Mouse (Mus musculus): ENCODE results near the gene 1300017J02Rik. TPM values are rescaled to one million over a fixed set of nuclear protein-coding genes. Genes with fewer than 3 reads are reported as not detected.
"Not testable (repeated sequence)": the region's sequence is repeated elsewhere in the genome, so short reads cannot be mapped to it uniquely, and the experiment has no call there.

1300017J02Rik gene
- polyA plus RNA-seq (2015; fragmentation: Nextera tagmentation; extraction: Ambion mirVana): 1.3 TPM in 1 of 2 replicates, not detected in the other

DNA sequence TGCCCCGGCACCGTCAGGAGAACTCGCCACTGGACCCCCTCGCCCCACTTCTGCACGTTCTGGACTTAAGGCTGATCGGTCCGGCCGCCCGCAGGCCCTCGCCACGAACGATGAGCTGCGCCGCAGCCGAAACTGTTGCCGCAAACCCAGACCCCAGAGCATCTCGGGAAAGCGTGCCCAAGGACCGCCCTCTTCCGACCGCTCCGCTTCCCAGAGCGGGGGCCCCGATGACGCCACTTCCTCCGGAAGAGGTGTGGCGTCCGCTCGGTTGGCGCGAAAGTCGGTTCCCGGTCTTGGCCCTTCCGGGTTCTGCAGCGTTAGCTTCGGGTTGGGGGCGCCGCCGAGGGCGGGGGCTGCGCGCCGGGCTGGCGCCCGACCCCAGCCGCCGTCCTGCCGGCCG, at the start of gene 1300017J02Rik, which contains the start of gene Topbp1:
Gene 1300017J02Rik (minus strand): TSS at position 156 of the 400 bp plus-strand sequence.
Gene Topbp1 (plus strand): TSS at position 289 of the 400 bp plus-strand sequence.
- H3K4me1 ChIP-seq (ENCODE audit: control insufficient read depth, insufficient read depth, low read length): peaks cover 13% of the 10 kb centered on the region
- H3K36me3 ChIP-seq (ENCODE audit: control insufficient read depth, insufficient read depth, low read length): 0 out of 2 replicates have a peak, but pooled peaks cover 2% of the 10 kb centered on the region
- peak; percentile 99 for ATAC-seq
- WGBS: under 1% methylated on average over 41 of the region's 49 CpGs
- H3K9ac ChIP-seq (ENCODE audit: low read depth, low read length): peak within 1 kb of the TSS; percentile 80
- H3K27me3 ChIP-seq (ENCODE audit: control insufficient read depth, insufficient read depth, low read depth, low read length): no peaks in the 10 kb centered on the region
- H3K4me2 ChIP-seq (ENCODE audit: low read length): peak within 1 kb of the TSS; percentile 90
- H3K9me3 ChIP-seq (replicated peaks; ENCODE audit: control insufficient read depth, low read length, poor library complexity, severe bottlenecking): no peaks in the 10 kb centered on the region
- H3K27ac ChIP-seq (ENCODE audit: low read length): peak within 1 kb of the TSS; percentile 85
- H3K4me3 ChIP-seq (ENCODE audit: low read depth, low read length): peak within 1 kb of the TSS; percentile 80

DNA sequence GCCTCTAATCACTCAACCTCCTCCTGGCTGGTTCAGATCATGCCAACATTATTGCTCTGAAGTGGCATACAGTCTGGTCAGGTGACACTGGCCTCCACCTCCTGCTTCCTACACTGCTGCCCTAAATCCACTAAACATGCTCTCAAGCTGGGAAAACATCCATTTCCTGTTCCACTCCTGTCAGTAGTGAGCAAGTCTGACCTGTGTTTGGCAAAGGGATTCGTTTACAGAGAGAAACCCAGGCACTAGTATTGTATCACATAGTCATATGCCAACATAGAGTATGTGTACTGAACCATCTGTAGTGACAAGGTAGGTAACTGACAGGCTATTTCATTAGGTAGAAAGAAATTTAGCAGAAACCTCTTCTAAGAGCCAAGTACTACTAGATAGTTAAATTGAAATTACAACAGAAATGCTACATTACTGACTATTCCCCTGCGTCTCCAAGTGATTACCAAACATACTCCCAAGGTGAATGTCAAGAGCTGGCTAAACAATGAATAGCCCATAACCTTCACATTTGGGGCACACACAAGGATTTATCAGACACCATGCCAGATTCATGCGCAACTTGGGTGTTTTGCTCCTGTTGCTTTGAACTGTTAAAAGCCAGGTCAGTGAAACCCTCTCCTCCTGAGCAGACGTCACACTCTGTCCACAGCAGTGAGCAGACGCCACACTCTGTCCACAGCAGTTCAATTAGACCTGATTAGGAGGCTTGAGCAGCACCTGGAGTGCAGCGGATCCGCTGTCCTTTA, 48.8 kb upstream of the 1300017J02Rik start:
- H3K4me3 ChIP-seq (ENCODE audit: low read depth, low read length); H3K27ac ChIP-seq (ENCODE audit: low read length); H3K27me3 ChIP-seq (ENCODE audit: control insufficient read depth, insufficient read depth, low read depth, low read length); H3K36me3 ChIP-seq (ENCODE audit: control insufficient read depth, insufficient read depth, low read length); H3K4me1 ChIP-seq (ENCODE audit: control insufficient read depth, insufficient read depth, low read length); H3K9me3 ChIP-seq (replicated peaks; ENCODE audit: control insufficient read depth, low read length, poor library complexity, severe bottlenecking); H3K4me2 ChIP-seq (ENCODE audit: low read length); H3K9ac ChIP-seq (ENCODE audit: low read depth, low read length); ATAC-seq: not testable (repeated sequence)
- WGBS: 82% methylated on average over 5 of the region's 7 CpGs

DNA sequence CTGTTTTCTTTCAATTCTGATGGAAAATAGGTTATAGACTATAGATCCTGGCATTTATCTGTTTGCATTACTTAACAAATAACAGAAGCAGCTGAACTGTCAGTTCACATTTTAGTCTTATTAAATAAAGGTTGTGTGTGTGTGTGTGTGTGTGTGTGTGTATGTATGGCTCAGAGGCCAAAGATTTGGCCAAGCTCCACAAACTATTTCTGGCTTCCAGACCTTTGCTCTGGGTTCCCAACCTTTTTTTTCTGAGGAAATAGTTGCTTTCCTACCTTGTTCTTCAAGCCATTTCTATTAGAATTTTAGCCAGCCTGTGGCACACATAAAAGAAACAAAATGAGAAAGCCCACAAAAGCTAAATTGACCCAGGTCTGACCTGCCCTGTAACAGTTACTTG, 43.9 kb upstream of the 1300017J02Rik start:
- H3K27ac ChIP-seq (ENCODE audit: low read length): no peak overlapping the region
- H3K4me3 ChIP-seq (ENCODE audit: low read depth, low read length): no peak overlapping the region
- ATAC-seq: no peak
- no peaks in the 10 kb centered on the region for H3K4me1 ChIP-seq (ENCODE audit: control insufficient read depth, insufficient read depth, low read length)
- H3K9ac ChIP-seq (ENCODE audit: low read depth, low read length): no peak overlapping the region
- no peaks in the 10 kb centered on the region for H3K27me3 ChIP-seq (ENCODE audit: control insufficient read depth, insufficient read depth, low read depth, low read length)
- H3K36me3 ChIP-seq (ENCODE audit: control insufficient read depth, insufficient read depth, low read length): no peaks in the 10 kb centered on the region
- H3K9me3 ChIP-seq (replicated peaks; ENCODE audit: control insufficient read depth, low read length, poor library complexity, severe bottlenecking): no peaks in the 10 kb centered on the region
- no peak overlapping the region for H3K4me2 ChIP-seq (ENCODE audit: low read length)

DNA sequence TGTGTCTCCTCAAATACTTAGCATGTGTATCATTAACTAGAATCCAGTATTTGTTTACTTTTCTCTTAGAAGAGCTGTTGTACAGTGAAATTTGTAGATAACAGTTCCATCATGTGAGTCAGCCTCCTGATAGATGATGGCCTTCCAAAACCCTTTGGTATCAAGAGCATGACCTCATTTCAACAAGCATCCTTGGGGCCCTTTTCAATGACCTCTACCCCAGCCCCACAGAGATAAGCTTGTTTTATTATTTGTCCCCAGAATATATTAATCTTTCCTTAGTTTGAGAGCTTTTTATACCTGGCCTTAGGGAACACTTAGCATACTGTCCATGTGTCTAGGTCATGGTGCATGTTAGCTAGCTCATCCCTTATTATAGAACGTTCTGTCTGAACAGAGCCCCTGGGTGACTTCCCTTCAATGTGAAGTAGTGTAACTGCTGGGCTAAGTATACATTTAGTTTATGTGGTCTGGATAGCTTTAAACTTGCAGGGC, 43.2 kb upstream of the 1300017J02Rik start:
- H3K27ac ChIP-seq (ENCODE audit: low read length): no peak overlapping the region
- H3K9me3 ChIP-seq (replicated peaks; ENCODE audit: control insufficient read depth, low read length, poor library complexity, severe bottlenecking): no peaks in the 10 kb centered on the region
- H3K4me3 ChIP-seq (ENCODE audit: low read depth, low read length): no peak overlapping the region
- no peaks in the 10 kb centered on the region for H3K27me3 ChIP-seq (ENCODE audit: control insufficient read depth, insufficient read depth, low read depth, low read length)
- ATAC-seq: no peak
- no peak overlapping the region for H3K9ac ChIP-seq (ENCODE audit: low read depth, low read length)
- H3K36me3 ChIP-seq (ENCODE audit: control insufficient read depth, insufficient read depth, low read length): peaks cover 2% of the 10 kb centered on the region; the same call in 1 of the 2 replicates
- H3K4me1 ChIP-seq (ENCODE audit: control insufficient read depth, insufficient read depth, low read length): no peaks in the 10 kb centered on the region
- no peak overlapping the region for H3K4me2 ChIP-seq (ENCODE audit: low read length)
- WGBS: 75% methylated on average over 1 of the region's 1 CpGs

DNA sequence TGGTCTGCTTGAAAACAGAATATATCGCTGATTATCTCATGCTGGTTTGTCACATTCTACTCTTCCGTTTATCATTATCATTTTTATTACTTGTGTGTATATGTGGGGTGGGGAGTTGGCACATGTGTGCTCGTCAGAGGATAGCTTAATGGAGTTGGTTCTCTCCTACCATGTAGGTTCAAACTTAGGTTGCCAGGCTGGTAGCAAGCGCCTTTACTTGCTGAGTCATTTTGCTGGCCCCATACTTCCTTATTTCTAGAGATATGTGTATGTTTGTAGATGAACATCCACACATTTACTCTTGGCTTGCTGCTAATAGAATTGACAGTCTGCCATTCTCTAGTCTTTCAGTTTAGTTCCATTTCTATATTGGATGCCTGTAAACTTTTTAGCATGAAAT, 42.2 kb upstream of the 1300017J02Rik start:
- Histone ChIP-seq H3K9ac (ENCODE audit: low read depth, low read length) (no peak overlapping the region), H3K4me1 (ENCODE audit: control insufficient read depth, insufficient read depth, low read length) (no peaks in the 10 kb centered on the region), H3K9me3 (replicated peaks; ENCODE audit: control insufficient read depth, low read length, poor library complexity, severe bottlenecking) (no peaks in the 10 kb centered on the region), H3K27me3 (ENCODE audit: control insufficient read depth, insufficient read depth, low read depth, low read length) (no peaks in the 10 kb centered on the region), H3K36me3 (ENCODE audit: control insufficient read depth, insufficient read depth, low read length) (peaks cover 2% of the 10 kb centered on the region; the same call in 1 of the 2 replicates), H3K4me2 (ENCODE audit: low read length) (no peak overlapping the region), H3K4me3 (ENCODE audit: low read depth, low read length) (no peak overlapping the region), H3K27ac (ENCODE audit: low read length) (no peak overlapping the region)
- 95% methylated on average over 4 of the region's 4 CpGs for WGBS
- no peak for ATAC-seq

DNA sequence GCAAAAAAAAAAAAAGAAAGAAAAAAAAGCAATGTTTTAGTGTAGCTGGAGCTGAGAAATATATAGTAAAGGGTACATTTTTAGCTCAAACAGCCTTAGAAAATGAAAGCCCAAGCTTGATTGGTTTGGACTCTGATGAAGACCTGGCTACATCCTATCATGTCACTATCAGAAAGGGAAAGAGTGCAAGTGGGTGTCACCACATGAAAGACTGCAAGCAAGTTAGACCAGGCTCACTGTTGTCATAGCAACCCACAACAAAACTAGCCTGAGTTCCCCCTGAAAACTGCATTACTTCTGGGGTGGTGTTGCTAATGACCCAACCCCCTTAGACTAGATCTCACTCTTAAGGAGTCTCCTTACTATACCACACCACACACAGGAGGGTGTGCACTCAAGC, 32.0 kb upstream of the 1300017J02Rik start:
- Histone ChIP-seq H3K36me3 (ENCODE audit: control insufficient read depth, insufficient read depth, low read length) (peaks cover 13% of the 10 kb centered on the region), H3K9me3 (replicated peaks; ENCODE audit: control insufficient read depth, low read length, poor library complexity, severe bottlenecking) (no peaks in the 10 kb centered on the region)

DNA sequence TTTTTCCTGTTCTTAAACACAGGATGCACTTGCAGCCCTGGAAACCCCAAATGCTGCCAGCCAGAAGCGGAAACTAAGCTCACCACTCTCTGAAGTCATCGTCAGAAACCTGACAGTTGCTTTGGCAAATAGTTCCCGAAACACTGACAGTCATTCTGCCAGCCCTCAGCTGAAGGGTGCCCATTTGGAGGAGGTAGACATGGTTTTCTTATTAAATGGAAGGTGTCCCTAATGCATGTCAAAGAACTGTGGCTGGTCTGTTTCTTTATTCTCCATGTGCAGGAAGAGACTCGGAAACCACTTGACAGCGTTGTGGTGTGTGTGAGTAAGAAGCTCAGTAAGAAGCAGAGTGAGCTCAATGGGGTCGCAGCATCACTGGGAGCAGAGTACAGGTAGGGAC, 27.8 kb upstream of the 1300017J02Rik start:
- H3K4me2 ChIP-seq (ENCODE audit: low read length): no peak overlapping the region
- no peak for ATAC-seq
- H3K36me3 ChIP-seq (ENCODE audit: control insufficient read depth, insufficient read depth, low read length): peaks cover 13% of the 10 kb centered on the region
- no peak overlapping the region for H3K27ac ChIP-seq (ENCODE audit: low read length)
- H3K9ac ChIP-seq (ENCODE audit: low read depth, low read length): no peak overlapping the region
- H3K9me3 ChIP-seq (replicated peaks; ENCODE audit: control insufficient read depth, low read length, poor library complexity, severe bottlenecking): no peaks in the 10 kb centered on the region
- no peaks in the 10 kb centered on the region for H3K27me3 ChIP-seq (ENCODE audit: control insufficient read depth, insufficient read depth, low read depth, low read length)
- H3K4me3 ChIP-seq (ENCODE audit: low read depth, low read length): no peak overlapping the region
- no peaks in the 10 kb centered on the region for H3K4me1 ChIP-seq (ENCODE audit: control insufficient read depth, insufficient read depth, low read length)
- 97% methylated on average over 6 of the region's 6 CpGs for WGBS

More for the DNA sequence above, 32.0 kb upstream of the 1300017J02Rik start:
- H3K27ac ChIP-seq (ENCODE audit: low read length): no peak overlapping the region
- ATAC-seq: no peak
- H3K4me3 ChIP-seq (ENCODE audit: low read depth, low read length): no peak overlapping the region
- H3K27me3 ChIP-seq (ENCODE audit: control insufficient read depth, insufficient read depth, low read depth, low read length): no peaks in the 10 kb centered on the region
- H3K4me2 ChIP-seq (ENCODE audit: low read length): no peak overlapping the region
- H3K4me1 ChIP-seq (ENCODE audit: control insufficient read depth, insufficient read depth, low read length): no peaks in the 10 kb centered on the region
- H3K9ac ChIP-seq (ENCODE audit: low read depth, low read length): no peak overlapping the region

DNA sequence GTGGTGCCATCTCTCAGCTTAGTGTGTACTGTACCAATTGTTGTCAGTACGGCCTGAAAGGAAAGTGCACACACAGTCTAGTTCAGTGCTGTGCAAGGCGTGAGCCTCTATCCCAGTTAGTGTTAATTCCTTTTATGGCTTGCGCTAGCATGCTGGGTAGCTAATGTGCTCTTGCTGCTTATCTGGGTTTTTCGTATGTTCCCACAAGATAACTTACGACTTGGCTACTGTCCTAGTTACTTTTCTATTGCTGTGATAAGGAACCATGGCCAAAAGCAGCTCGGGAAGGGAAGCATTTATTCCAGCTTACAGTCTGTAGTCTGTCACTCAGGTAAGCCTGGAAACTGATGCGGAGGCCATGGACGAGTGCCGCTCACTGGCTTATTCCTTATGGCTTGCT, 21.6 kb upstream of the 1300017J02Rik start:
- H3K4me3 ChIP-seq (ENCODE audit: low read depth, low read length): no peak overlapping the region
- H3K27ac ChIP-seq (ENCODE audit: low read length): no peak overlapping the region
- no peak overlapping the region for H3K4me2 ChIP-seq (ENCODE audit: low read length)
- 93% methylated on average over 9 of the region's 9 CpGs for WGBS
- no peak overlapping the region for H3K9ac ChIP-seq (ENCODE audit: low read depth, low read length)
- H3K36me3 ChIP-seq (ENCODE audit: control insufficient read depth, insufficient read depth, low read length): peaks cover 6% of the 10 kb centered on the region
- no peaks in the 10 kb centered on the region for H3K4me1 ChIP-seq (ENCODE audit: control insufficient read depth, insufficient read depth, low read length)
- no peaks in the 10 kb centered on the region for H3K27me3 ChIP-seq (ENCODE audit: control insufficient read depth, insufficient read depth, low read depth, low read length)
- no peak for ATAC-seq
- no peaks in the 10 kb centered on the region for H3K9me3 ChIP-seq (replicated peaks; ENCODE audit: control insufficient read depth, low read length, poor library complexity, severe bottlenecking)

DNA sequence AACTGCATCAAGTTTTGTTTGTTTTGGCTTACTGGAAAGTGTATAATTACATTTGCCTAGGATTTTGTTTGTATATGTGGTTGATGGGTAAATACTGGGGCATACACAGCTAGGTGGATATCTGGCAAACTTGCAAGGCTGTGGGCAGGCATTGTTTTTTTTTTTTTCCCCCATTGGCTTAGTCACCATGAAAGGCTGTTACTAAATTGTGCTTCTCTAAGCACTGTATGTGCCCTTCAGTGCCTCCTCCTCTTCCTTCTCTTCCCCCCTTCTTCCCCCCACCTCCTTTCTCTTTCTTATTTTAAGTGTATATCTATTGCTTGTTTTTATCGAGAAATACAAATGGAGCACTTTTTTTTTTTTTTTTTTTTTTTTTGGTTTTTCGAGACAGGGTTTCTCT, 19.8 kb upstream of the 1300017J02Rik start:
- WGBS: 100% methylated on average over 1 of the region's 2 CpGs
- Histone ChIP-seq H3K4me3 (ENCODE audit: low read depth, low read length) (no peak overlapping the region), H3K9me3 (replicated peaks; ENCODE audit: control insufficient read depth, low read length, poor library complexity, severe bottlenecking) (no peaks in the 10 kb centered on the region), H3K4me1 (ENCODE audit: control insufficient read depth, insufficient read depth, low read length) (no peaks in the 10 kb centered on the region), H3K9ac (ENCODE audit: low read depth, low read length) (no peak overlapping the region), H3K36me3 (ENCODE audit: control insufficient read depth, insufficient read depth, low read length) (peaks cover 6% of the 10 kb centered on the region), H3K27ac (ENCODE audit: low read length) (no peak overlapping the region), H3K4me2 (ENCODE audit: low read length) (no peak overlapping the region), H3K27me3 (ENCODE audit: control insufficient read depth, insufficient read depth, low read depth, low read length) (no peaks in the 10 kb centered on the region)
- ATAC-seq: no peak
